Mouse (Mus musculus) MEL (cell line): ENCODE data around the gene Ahcyl1. TPM values are rescaled to one million over a fixed set of nuclear protein-coding genes. Genes with fewer than 3 reads are reported as not detected.

Experiments used
- DNase-seq: peaks from one replicate; pipeline ENCODE4 v3.0.0; 2011; ENCODE audit warnings: low read depth, low spot score
- H3K27ac ChIP-seq: 2 replicates; pipeline ENCODE4 v1.5.1; 2012; ENCODE audit warnings: low read depth, mild to moderate bottlenecking, control low read depth, low read length, moderate library complexity; ENCODE audit not compliant: control insufficient read depth
- H3K27me3 ChIP-seq, 2 experiments: fragments of 150-350 bp in 1 of 2; sonication (generic) in 1 of 2; 2 replicates each; pipeline ENCODE4 v1.6.1; 2012; ENCODE audit warnings: low read length in 2 of 2, mild to moderate bottlenecking in 2 of 2, improper control_type of control experiment in 1 of 2, moderate library complexity in 1 of 2; ENCODE audit not compliant: insufficient read depth in 2 of 2, control insufficient read depth in 1 of 2
- H3K36me3 ChIP-seq, 2 experiments: 2 replicates each; pipeline ENCODE4 v1.6.1; 2012 to 2014; ENCODE audit warnings: low read length in 2 of 2, improper control_type of control experiment in 1 of 2, inconsistent platforms in 1 of 2, mild to moderate bottlenecking in 1 of 2; ENCODE audit not compliant: insufficient read depth in 2 of 2, control insufficient read depth in 1 of 2
- H3K4me1 ChIP-seq, 2 experiments: fragments of 150-350 bp in 1 of 2; sonication (generic) in 1 of 2; 2 replicates each; pipeline ENCODE4 v1.6.1; 2012; ENCODE audit warnings: low read length in 2 of 2, improper control_type of control experiment in 1 of 2, mild to moderate bottlenecking in 1 of 2; ENCODE audit not compliant: insufficient read depth in 2 of 2, control insufficient read depth in 1 of 2
- H3K4me3 ChIP-seq, 2 experiments: fragments of 150-350 bp in 1 of 2; sonication (generic) in 1 of 2; 2 replicates each; pipeline ENCODE4 v1.5.1; 2012; ENCODE audit warnings: low read depth in 2 of 2, low read length in 2 of 2, mild to moderate bottlenecking in 2 of 2, moderate library complexity in 2 of 2, control low read depth in 1 of 2, improper control_type of control experiment in 1 of 2; ENCODE audit not compliant: control insufficient read depth in 1 of 2, insufficient read depth in 1 of 2
- H3K79me2 ChIP-seq: 2 replicates; pipeline ENCODE4 v1.6.1; 2012; ENCODE audit warnings: mild to moderate bottlenecking, low read length, moderate library complexity; ENCODE audit not compliant: control insufficient read depth, poor library complexity, insufficient read depth
- H3K9ac ChIP-seq: 2 replicates; pipeline ENCODE4 v1.6.1; 2012; ENCODE audit warnings: low read depth, mild to moderate bottlenecking, control low read depth, low read length, moderate library complexity; ENCODE audit not compliant: control insufficient read depth, poor library complexity, severe bottlenecking
- H3K9me3 ChIP-seq: fragments of 150-350 bp; sonication (generic); replicated peaks from 2 replicates; pipeline ENCODE4 v1.6.1; 2012; ENCODE audit warnings: mild to moderate bottlenecking, low read length, improper control_type of control experiment, moderate library complexity; ENCODE audit not compliant: insufficient read depth
- ELF1 ChIP-seq: IDR thresholded peaks from 2 replicates; pipeline ENCODE4 v1.6.1; 2014; ENCODE audit warnings: low read depth, mild to moderate bottlenecking, inconsistent platforms, low read length, improper control_type of control experiment, moderate library complexity
- EP300 ChIP-seq, 2 experiments: IDR thresholded peaks; 2 replicates each; pipeline ENCODE4 v1.6.1; 2011; ENCODE audit warnings: improper control_type of control experiment in 2 of 2, low read length in 2 of 2, low read depth in 1 of 2, mild to moderate bottlenecking in 1 of 2
- GABPA ChIP-seq: IDR thresholded peaks from 2 replicates; pipeline ENCODE4 v1.6.1; 2012; ENCODE audit warnings: low read depth, mild to moderate bottlenecking, inconsistent platforms, low read length, improper control_type of control experiment, moderate library complexity
- HCFC1 ChIP-seq: IDR thresholded peaks from 2 replicates; pipeline ENCODE4 v1.6.1; 2012; ENCODE audit warnings: low read depth, mild to moderate bottlenecking, inconsistent platforms, low read length, improper control_type of control experiment, moderate library complexity
- JUND ChIP-seq: IDR thresholded peaks from 2 replicates; pipeline ENCODE4 v1.6.1; 2011; ENCODE audit warnings: low read depth, mild to moderate bottlenecking, improper control_type of control experiment, low read length
- MAFK ChIP-seq: IDR thresholded peaks from 2 replicates; pipeline ENCODE4 v1.6.1; 2011; ENCODE audit warnings: low read depth, mild to moderate bottlenecking, low read length, improper control_type of control experiment, borderline replicate concordance
- MAZ ChIP-seq: IDR thresholded peaks from 2 replicates; pipeline ENCODE4 v1.6.1; 2012; ENCODE audit warnings: low read depth, mild to moderate bottlenecking, inconsistent platforms, low read length, improper control_type of control experiment
- MEF2A ChIP-seq: IDR thresholded peaks from 2 replicates; pipeline ENCODE4 v1.6.1; 2014; ENCODE audit warnings: low read depth, mild to moderate bottlenecking, inconsistent platforms, low read length, improper control_type of control experiment; ENCODE audit not compliant: poor library complexity, insufficient replicate concordance, severe bottlenecking; ENCODE audit errors: extremely low read depth
- MXI1 ChIP-seq: IDR thresholded peaks from 2 replicates; pipeline ENCODE4 v1.6.1; 2011; ENCODE audit warnings: mild to moderate bottlenecking, low read depth, low read length, improper control_type of control experiment
- MYB ChIP-seq: IDR thresholded peaks from 2 replicates; pipeline ENCODE4 v1.6.1; 2011; ENCODE audit warnings: mild to moderate bottlenecking, low read depth, low read length, improper control_type of control experiment
- MYC ChIP-seq: IDR thresholded peaks from 2 replicates; pipeline ENCODE4 v1.6.1; 2011; ENCODE audit warnings: low read depth, mild to moderate bottlenecking, low read length, improper control_type of control experiment, moderate library complexity
- NRF1 ChIP-seq: IDR thresholded peaks from 2 replicates; pipeline ENCODE4 v1.6.1; 2014; ENCODE audit warnings: low read depth, mild to moderate bottlenecking, inconsistent platforms, low read length, improper control_type of control experiment, moderate library complexity; ENCODE audit not compliant: poor library complexity, insufficient read depth, severe bottlenecking
- POLR2A ChIP-seq, 2 experiments: IDR thresholded peaks; 2 replicates each; pipeline ENCODE4 v1.6.1; 2011 to 2012; ENCODE audit warnings: low read length in 2 of 2, mild to moderate bottlenecking in 2 of 2, control low read depth in 1 of 2, improper control_type of control experiment in 1 of 2, low read depth in 1 of 2, moderate library complexity in 1 of 2; ENCODE audit not compliant: control insufficient read depth in 1 of 2, insufficient read depth in 1 of 2, poor library complexity in 1 of 2
- POLR2AphosphoS2 ChIP-seq: IDR thresholded peaks from 2 replicates; pipeline ENCODE4 v1.6.1; 2011; ENCODE audit warnings: low read length, improper control_type of control experiment
- RAD21 ChIP-seq: IDR thresholded peaks from 2 replicates; pipeline ENCODE4 v1.6.1; 2011; ENCODE audit warnings: mild to moderate bottlenecking, low read depth, low read length, improper control_type of control experiment
- RCOR1 ChIP-seq: IDR thresholded peaks from 2 replicates; pipeline ENCODE4 v1.6.1; 2012; ENCODE audit warnings: low read depth, mild to moderate bottlenecking, inconsistent platforms, low read length, improper control_type of control experiment
- SMC3 ChIP-seq: IDR thresholded peaks from 2 replicates; pipeline ENCODE4 v1.6.1; 2011; ENCODE audit warnings: low read depth, low read length, improper control_type of control experiment
- TCF12 ChIP-seq: IDR thresholded peaks from 2 replicates; pipeline ENCODE4 v1.6.1; 2014; ENCODE audit warnings: low read depth, mild to moderate bottlenecking, inconsistent platforms, low read length, improper control_type of control experiment, moderate library complexity
- UBTF ChIP-seq: IDR thresholded peaks from 2 replicates; pipeline ENCODE4 v1.6.1; 2012; ENCODE audit warnings: low read depth, mild to moderate bottlenecking, inconsistent platforms, low read length, improper control_type of control experiment, moderate library complexity, borderline replicate concordance; ENCODE audit not compliant: insufficient read depth
- USF1 ChIP-seq: IDR thresholded peaks from 2 replicates; pipeline ENCODE4 v1.6.1; 2014; ENCODE audit warnings: low read depth, mild to moderate bottlenecking, inconsistent platforms, low read length, improper control_type of control experiment, moderate library complexity
- ZKSCAN1 ChIP-seq: IDR thresholded peaks from 2 replicates; pipeline ENCODE4 v1.6.1; 2012; ENCODE audit warnings: low read depth, mild to moderate bottlenecking, inconsistent platforms, low read length, improper control_type of control experiment, moderate library complexity
- ZNF384 ChIP-seq: IDR thresholded peaks from 2 replicates; pipeline ENCODE4 v1.6.1; 2012; ENCODE audit warnings: low read depth, mild to moderate bottlenecking, inconsistent platforms, low read length, improper control_type of control experiment
- polyA plus RNA-seq, 2 experiments: library from polyadenylated mRNA; stranded (reverse) in 1 of 2; unstranded in 1 of 2; fragments of >175 nt in 1 of 2; fragments of >200 nt in 1 of 2; gene quantifications; 2 replicates each; pipeline versions ENCODE4 v1.2.1 to v1.2.4; 2012; ENCODE audit warnings: low replicate concordance in 2 of 2, low read depth in 1 of 2; ENCODE audit not compliant: insufficient read length in 2 of 2, insufficient read depth in 1 of 2, missing spikeins in 1 of 2
- total RNA-seq: library from RNA; depleted of rRNA; stranded (reverse); fragments of 300-350 nt; gene quantifications from 2 replicates; pipeline ENCODE4 v1.2.3, GENCODE M21; 2012

Gene Ahcyl1
- total and polyA plus RNA-seq, 3 experiments = 28.0 to 105 (median 104) TPM

- Histone ChIP-seq H3K79me2 (no peaks in the 10 kb centered on the region), H3K9ac (no peak overlapping the region), H3K27me3 (no peaks in the 10 kb centered on the region), H3K36me3 (peaks cover 0 to 9% of the 10 kb centered on the region in 2 experiments; a peak in 2 of 4 replicates), H3K27ac (no peak overlapping the region), H3K9me3 (no peaks in the 10 kb centered on the region), H3K4me1 (no peaks in the 10 kb centered on the region), H3K4me3 (no peak overlapping the region)
- TF ChIP-seq NRF1 = no peak
- TF ChIP-seq EP300 (IDR thresholded peaks at IDR 0.05; ENCODE audit: low read depth in 1 of 2, low read length in 2 of 2) = no peak
- no peak for TF ChIP-seq TCF12
- TF ChIP-seq MYB = no peak
- TF ChIP-seq MAFK = no peak
- TF ChIP-seq MXI1 = no peak
- no peak for TF ChIP-seq USF1
- TF ChIP-seq RAD21 = no peak
- TF ChIP-seq MEF2A = no peak
- no peak for TF ChIP-seq MYC
- TF ChIP-seq ELF1 = no peak
- TF ChIP-seq ZKSCAN1 = no peak
- TF ChIP-seq RCOR1 = no peak
- no peak for TF ChIP-seq POLR2AphosphoS2
- TF ChIP-seq SMC3 = no peak
- TF ChIP-seq GABPA = no peak
- TF ChIP-seq POLR2A (IDR thresholded peaks at IDR 0.05; ENCODE audit: control insufficient read depth in 1 of 2, insufficient read depth in 1 of 2, low read depth in 1 of 2, low read length in 2 of 2, poor library complexity in 1 of 2) = no peak
- no peak for TF ChIP-seq UBTF
- no peak for DNase-seq
Observed at GRCm38 (mm10) chr3:107621286-107622075, 74.9 kb downstream of the Ahcyl1 start.

GRCm38 (mm10) chr3:107619911-107620310 is 76.4 kb downstream of the Ahcyl1 start:
- Histone ChIP-seq H3K36me3 (peaks cover 0 to 7% of the 10 kb centered on the region in 2 experiments; a peak in 2 of 4 replicates), H3K79me2 (no peaks in the 10 kb centered on the region), H3K9ac (no peak overlapping the region), H3K27me3 (no peaks in the 10 kb centered on the region), H3K9me3 (no peaks in the 10 kb centered on the region), H3K4me1 (no peaks in the 10 kb centered on the region), H3K4me3 (no peak overlapping the region), H3K27ac (no peak overlapping the region)
- no peak for TF ChIP-seq MAZ
- TF ChIP-seq HCFC1 = no peak
- TF ChIP-seq RCOR1 = no peak
- TF ChIP-seq ZNF384 = no peak
- no peak for TF ChIP-seq RAD21
- no peak for TF ChIP-seq ELF1
- TF ChIP-seq SMC3 = no peak
- TF ChIP-seq JUND = no peak
- no peak for TF ChIP-seq NRF1
- no peak for DNase-seq
